Mouse (Mus musculus): ENCODE measurements around the gene Sgms1. TPM values are rescaled to one million over a fixed set of nuclear protein-coding genes. Genes with fewer than 3 reads are reported as not detected.

Sgms1 gene
- polyA plus RNA-seq, 1 experiment = 243 TPM

- peak overlapping the region; percentile 78 for H3K4me3 ChIP-seq (ENCODE audit: control insufficient read depth, low read depth, low read length)
- no peak for TF ChIP-seq POLR2A (IDR thresholded peaks at IDR 0.05; ENCODE audit: control insufficient read depth, low read depth, low read length)
- no peak for TF ChIP-seq CTCF (IDR thresholded peaks at IDR 0.05; ENCODE audit: control insufficient read depth, insufficient read depth, insufficient replicate concordance, low read depth, low read length)
- H3K4me1 ChIP-seq (ENCODE audit: control insufficient read depth, insufficient read depth, low read length) = no peaks in the 10 kb centered on the region; the same call in 1 of the 2 replicates
These were observed 178.3 kb downstream of the Sgms1 start for GRCm38 (mm10) chr19:32211293-32211585.

GRCm38 (mm10) chr19:32210450-32211292 lies 178.8 kb downstream of the Sgms1 start:
- Histone ChIP-seq H3K4me3 (ENCODE audit: control insufficient read depth, low read depth, low read length) (peak overlapping the region; percentile 78), H3K4me1 (ENCODE audit: control insufficient read depth, insufficient read depth, low read length) (no peaks in the 10 kb centered on the region; the same call in 1 of the 2 replicates), H3K27ac (ENCODE audit: control insufficient read depth, insufficient read depth, low read depth, low read length) (peak overlapping the region; percentile 75), H3K36me3 (ENCODE audit: control insufficient read depth, insufficient read depth, low read length) (no peaks in the 10 kb centered on the region), H3K27me3 (ENCODE audit: control insufficient read depth, insufficient read depth, low read length) (no peaks in the 10 kb centered on the region)
- TF ChIP-seq CTCF (IDR thresholded peaks at IDR 0.05; ENCODE audit: control insufficient read depth, insufficient read depth, insufficient replicate concordance, low read depth, low read length) (peak; percentile 0; the same call in 1 of the 2 replicates), POLR2A (IDR thresholded peaks at IDR 0.05; ENCODE audit: control insufficient read depth, low read depth, low read length) (peak; percentile 33; the same call in 1 of the 2 replicates)

More at GRCm38 (mm10) chr19:32211293-32211585, 178.3 kb downstream of the Sgms1 start:
- H3K36me3 ChIP-seq (ENCODE audit: control insufficient read depth, insufficient read depth, low read length) = no peaks in the 10 kb centered on the region
- H3K27ac ChIP-seq (ENCODE audit: control insufficient read depth, insufficient read depth, low read depth, low read length) = peak overlapping the region; percentile 10; the same call in 1 of the 2 replicates
- H3K27me3 ChIP-seq (ENCODE audit: control insufficient read depth, insufficient read depth, low read length) = no peaks in the 10 kb centered on the region

GRCm38 (mm10) chr19:32210099-32210449 lies 179.4 kb downstream of the Sgms1 start:
- Histone ChIP-seq H3K4me3 (ENCODE audit: control insufficient read depth, low read depth, low read length) (peak overlapping the region; percentile 78), H3K36me3 (ENCODE audit: control insufficient read depth, insufficient read depth, low read length) (no peaks in the 10 kb centered on the region), H3K4me1 (ENCODE audit: control insufficient read depth, insufficient read depth, low read length) (no peaks in the 10 kb centered on the region; the same call in 1 of the 2 replicates), H3K27ac (ENCODE audit: control insufficient read depth, insufficient read depth, low read depth, low read length) (peak overlapping the region; percentile 75), H3K27me3 (ENCODE audit: control insufficient read depth, insufficient read depth, low read length) (no peaks in the 10 kb centered on the region)
- no peak for TF ChIP-seq POLR2A (IDR thresholded peaks at IDR 0.05; ENCODE audit: control insufficient read depth, low read depth, low read length)
- TF ChIP-seq CTCF (IDR thresholded peaks at IDR 0.05; ENCODE audit: control insufficient read depth, insufficient read depth, insufficient replicate concordance, low read depth, low read length) = no peak

- H3K4me1 ChIP-seq (ENCODE audit: control insufficient read depth, insufficient read depth, low read length) = no peaks in the 10 kb centered on the region; the same call in 1 of the 2 replicates
- TF ChIP-seq CTCF (IDR thresholded peaks at IDR 0.05; ENCODE audit: control insufficient read depth, insufficient read depth, insufficient replicate concordance, low read depth, low read length) (no peak), POLR2A (IDR thresholded peaks at IDR 0.05; ENCODE audit: control insufficient read depth, low read depth, low read length) (no peak)
- H3K36me3 ChIP-seq (ENCODE audit: control insufficient read depth, insufficient read depth, low read length) = no peaks in the 10 kb centered on the region
- H3K27ac ChIP-seq (ENCODE audit: control insufficient read depth, insufficient read depth, low read depth, low read length) = no peak overlapping the region
- no peak overlapping the region for H3K4me3 ChIP-seq (ENCODE audit: control insufficient read depth, low read depth, low read length)
- no peaks in the 10 kb centered on the region for H3K27me3 ChIP-seq (ENCODE audit: control insufficient read depth, insufficient read depth, low read length)
These were observed 187.1 kb downstream of the Sgms1 start for GRCm38 (mm10) chr19:32202131-32203114.

GRCm38 (mm10) chr19:32199861-32200574 lies 189.5 kb downstream of the Sgms1 start:
- no peaks in the 10 kb centered on the region for H3K27me3 ChIP-seq (ENCODE audit: control insufficient read depth, insufficient read depth, low read length)
- H3K36me3 ChIP-seq (ENCODE audit: control insufficient read depth, insufficient read depth, low read length) = no peaks in the 10 kb centered on the region
- no peak overlapping the region for H3K4me3 ChIP-seq (ENCODE audit: control insufficient read depth, low read depth, low read length)
- no peaks in the 10 kb centered on the region; the same call in 1 of the 2 replicates for H3K4me1 ChIP-seq (ENCODE audit: control insufficient read depth, insufficient read depth, low read length)
- no peak for TF ChIP-seq CTCF (IDR thresholded peaks at IDR 0.05; ENCODE audit: control insufficient read depth, insufficient read depth, insufficient replicate concordance, low read depth, low read length)
- TF ChIP-seq POLR2A (IDR thresholded peaks at IDR 0.05; ENCODE audit: control insufficient read depth, low read depth, low read length) = no peak
- H3K27ac ChIP-seq (ENCODE audit: control insufficient read depth, insufficient read depth, low read depth, low read length) = no peak overlapping the region

GRCm38 (mm10) chr19:32199133-32199532 lies 190.4 kb downstream of the Sgms1 start:
- Histone ChIP-seq H3K27me3 (ENCODE audit: control insufficient read depth, insufficient read depth, low read length) (no peaks in the 10 kb centered on the region), H3K4me1 (ENCODE audit: control insufficient read depth, insufficient read depth, low read length) (no peaks in the 10 kb centered on the region; the same call in 1 of the 2 replicates), H3K4me3 (ENCODE audit: control insufficient read depth, low read depth, low read length) (no peak overlapping the region), H3K36me3 (ENCODE audit: control insufficient read depth, insufficient read depth, low read length) (no peaks in the 10 kb centered on the region), H3K27ac (ENCODE audit: control insufficient read depth, insufficient read depth, low read depth, low read length) (peak overlapping the region; percentile 18)
- no peak for TF ChIP-seq CTCF (IDR thresholded peaks at IDR 0.05; ENCODE audit: control insufficient read depth, insufficient read depth, insufficient replicate concordance, low read depth, low read length)
- no peak for TF ChIP-seq POLR2A (IDR thresholded peaks at IDR 0.05; ENCODE audit: control insufficient read depth, low read depth, low read length)

Measured in testis, adult 2 months (tissue).